Mouse (Mus musculus): Measurements from ENCODE around the gene Dock8. TPM values are rescaled to one million over a fixed set of nuclear protein-coding genes. Genes with fewer than 3 reads are reported as not detected.

The Dock8 gene
- polyA plus RNA-seq, 1 experiment from 2014 or later: 5.0 TPM

GRCm38 (mm10) chr19:25052355-25052754 lies 53.0 kb downstream of the Dock8 start:
- Histone ChIP-seq H3K4me1 (ENCODE audit: control insufficient read depth, insufficient read depth, low read length) (no peaks in the 10 kb centered on the region), H3K9me3 (ENCODE audit: control insufficient read depth, low read length) (no peaks in the 10 kb centered on the region), H3K4me2 (ENCODE audit: low read depth, low read length) (no peak overlapping the region), H3K9ac (ENCODE audit: low read depth, low read length) (no peak overlapping the region), H3K4me3 (ENCODE audit: low read length) (no peak overlapping the region), H3K27ac (ENCODE audit: low read length) (no peak overlapping the region), H3K36me3 (ENCODE audit: control insufficient read depth, insufficient read depth, low read length) (no peaks in the 10 kb centered on the region), H3K27me3 (replicated peaks; ENCODE audit: control insufficient read depth, insufficient read depth, low read length) (no peaks in the 10 kb centered on the region)
- ATAC-seq: no peak
- WGBS: 90% methylated on average over 7 of the region's 7 CpGs

GRCm38 (mm10) chr19:25053152-25053551 lies 53.8 kb downstream of the Dock8 start:
- Histone ChIP-seq H3K27me3 (replicated peaks; ENCODE audit: control insufficient read depth, insufficient read depth, low read length) (no peaks in the 10 kb centered on the region), H3K4me1 (ENCODE audit: control insufficient read depth, insufficient read depth, low read length) (no peaks in the 10 kb centered on the region), H3K9me3 (ENCODE audit: control insufficient read depth, low read length) (no peaks in the 10 kb centered on the region), H3K27ac (ENCODE audit: low read length) (no peak overlapping the region), H3K4me3 (ENCODE audit: low read length) (no peak overlapping the region), H3K4me2 (ENCODE audit: low read depth, low read length) (no peak overlapping the region), H3K9ac (ENCODE audit: low read depth, low read length) (no peak overlapping the region), H3K36me3 (ENCODE audit: control insufficient read depth, insufficient read depth, low read length) (no peaks in the 10 kb centered on the region)
- no peak for ATAC-seq
- WGBS: 83% methylated on average over 7 of the region's 7 CpGs

DNA sequence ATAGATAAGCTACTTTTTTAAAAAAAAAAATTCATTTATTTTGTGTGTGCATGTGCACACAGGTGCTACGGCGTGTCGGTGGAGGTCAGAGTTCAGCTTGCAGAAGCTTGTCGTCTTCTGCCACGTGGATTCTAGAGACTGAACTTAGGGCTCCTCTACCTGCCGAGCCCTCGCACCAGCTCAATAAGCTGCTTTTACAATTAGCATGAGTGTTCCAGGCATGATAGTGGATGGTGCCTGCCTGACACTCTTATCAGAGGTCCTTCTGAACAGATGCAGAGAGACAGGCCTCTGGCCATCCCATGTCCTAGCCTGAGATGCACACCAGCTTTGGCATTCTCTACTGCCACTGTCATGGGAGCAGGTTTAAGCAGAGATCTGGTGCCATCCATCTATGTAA lies 55.7 kb downstream of the Dock8 start:
- H3K4me2 ChIP-seq (ENCODE audit: low read depth, low read length): no peak overlapping the region
- H3K27ac ChIP-seq (ENCODE audit: low read length): no peak overlapping the region
- WGBS: 84% methylated on average over 7 of the region's 7 CpGs
- peaks cover under 1% of the 10 kb centered on the region; the same call in 1 of the 2 replicates for H3K4me1 ChIP-seq (ENCODE audit: control insufficient read depth, insufficient read depth, low read length)
- no peak overlapping the region for H3K4me3 ChIP-seq (ENCODE audit: low read length)
- no peak; the same call in 1 of the 2 replicates for ATAC-seq
- H3K9me3 ChIP-seq (ENCODE audit: control insufficient read depth, low read length): no peaks in the 10 kb centered on the region
- no peaks in the 10 kb centered on the region for H3K36me3 ChIP-seq (ENCODE audit: control insufficient read depth, insufficient read depth, low read length)
- H3K9ac ChIP-seq (ENCODE audit: low read depth, low read length): no peak overlapping the region
- no peaks in the 10 kb centered on the region for H3K27me3 ChIP-seq (replicated peaks; ENCODE audit: control insufficient read depth, insufficient read depth, low read length)

GRCm38 (mm10) chr19:25055559-25055958 lies 56.2 kb downstream of the Dock8 start:
- H3K4me1 ChIP-seq (ENCODE audit: control insufficient read depth, insufficient read depth, low read length): peaks cover 5% of the 10 kb centered on the region
- H3K4me2 ChIP-seq (ENCODE audit: low read depth, low read length): no peak overlapping the region
- no peak overlapping the region for H3K27ac ChIP-seq (ENCODE audit: low read length)
- no peaks in the 10 kb centered on the region for H3K36me3 ChIP-seq (ENCODE audit: control insufficient read depth, insufficient read depth, low read length)
- ATAC-seq: no peak
- 74% methylated on average over 7 of the region's 7 CpGs for WGBS
- H3K9ac ChIP-seq (ENCODE audit: low read depth, low read length): no peak overlapping the region
- H3K27me3 ChIP-seq (replicated peaks; ENCODE audit: control insufficient read depth, insufficient read depth, low read length): no peaks in the 10 kb centered on the region
- no peaks in the 10 kb centered on the region for H3K9me3 ChIP-seq (ENCODE audit: control insufficient read depth, low read length)
- no peak overlapping the region for H3K4me3 ChIP-seq (ENCODE audit: low read length)

- ATAC-seq: no peak
- Histone ChIP-seq H3K9me3 (ENCODE audit: control insufficient read depth, low read length) (no peaks in the 10 kb centered on the region), H3K9ac (ENCODE audit: low read depth, low read length) (no peak overlapping the region), H3K27ac (ENCODE audit: low read length) (no peak overlapping the region), H3K4me2 (ENCODE audit: low read depth, low read length) (no peak overlapping the region), H3K36me3 (ENCODE audit: control insufficient read depth, insufficient read depth, low read length) (no peaks in the 10 kb centered on the region), H3K4me3 (ENCODE audit: low read length) (no peak overlapping the region), H3K4me1 (ENCODE audit: control insufficient read depth, insufficient read depth, low read length) (peaks cover 5% of the 10 kb centered on the region), H3K27me3 (replicated peaks; ENCODE audit: control insufficient read depth, insufficient read depth, low read length) (no peaks in the 10 kb centered on the region)
- WGBS: 86% methylated on average over 10 of the region's 10 CpGs
Observed at GRCm38 (mm10) chr19:25056224-25056623, 56.9 kb downstream of the Dock8 start.

DNA sequence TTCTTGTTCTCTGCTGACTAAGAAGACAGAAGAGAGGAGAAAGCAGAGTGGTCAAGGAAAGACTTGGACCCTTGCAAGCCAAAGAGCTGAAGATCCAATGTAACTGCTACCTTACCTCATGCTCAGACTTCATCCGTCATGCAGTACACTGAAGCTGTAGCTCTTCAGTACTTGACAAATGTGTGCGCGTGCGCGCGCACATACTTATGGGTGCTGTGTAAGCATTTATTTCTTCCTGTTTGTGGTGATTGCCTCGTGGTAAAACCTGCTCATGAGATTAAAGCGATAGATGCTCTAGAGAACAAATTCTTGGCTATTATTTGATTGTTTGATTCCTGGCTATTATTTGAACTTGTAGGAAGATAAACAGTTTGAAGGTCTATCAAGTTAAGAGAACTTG lies 58.5 kb downstream of the Dock8 start:
- ATAC-seq: no peak
- 89% methylated on average over 8 of the region's 8 CpGs for WGBS
- Histone ChIP-seq H3K9ac (ENCODE audit: low read depth, low read length) (no peak overlapping the region), H3K27me3 (replicated peaks; ENCODE audit: control insufficient read depth, insufficient read depth, low read length) (no peaks in the 10 kb centered on the region), H3K4me1 (ENCODE audit: control insufficient read depth, insufficient read depth, low read length) (peaks cover 5% of the 10 kb centered on the region), H3K4me3 (ENCODE audit: low read length) (no peak overlapping the region), H3K27ac (ENCODE audit: low read length) (no peak overlapping the region), H3K4me2 (ENCODE audit: low read depth, low read length) (no peak overlapping the region), H3K9me3 (ENCODE audit: control insufficient read depth, low read length) (no peaks in the 10 kb centered on the region), H3K36me3 (ENCODE audit: control insufficient read depth, insufficient read depth, low read length) (no peaks in the 10 kb centered on the region)

DNA sequence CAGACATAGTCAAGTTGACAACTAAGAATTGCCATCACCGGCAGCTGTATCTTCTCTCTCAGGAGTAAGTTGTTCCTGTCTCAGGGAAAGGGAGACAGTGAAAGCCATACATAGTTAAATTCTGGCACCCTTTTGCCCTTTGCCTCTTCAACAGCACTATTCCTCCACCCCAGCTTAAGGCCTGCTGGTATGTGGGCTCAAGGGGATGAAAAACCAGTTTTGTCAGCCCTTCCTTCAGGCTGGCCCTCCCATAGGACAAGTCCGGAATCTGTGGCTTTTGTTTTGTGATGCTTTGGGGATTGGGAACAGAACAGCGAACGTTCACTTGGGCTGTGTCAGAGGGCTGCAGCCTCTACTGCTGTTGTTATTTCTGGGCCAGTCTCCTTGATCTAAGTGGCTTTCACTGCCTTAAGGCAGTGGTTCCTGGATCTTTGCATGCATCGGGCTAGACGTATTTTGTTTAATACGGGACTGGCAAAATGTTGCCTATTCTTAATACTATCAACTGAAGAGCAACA lies 60.6 kb downstream of the Dock8 start:
- WGBS: 56% methylated on average over 7 of the region's 7 CpGs
- peaks cover 5% of the 10 kb centered on the region for H3K4me1 ChIP-seq (ENCODE audit: control insufficient read depth, insufficient read depth, low read length)
- no peak for ATAC-seq
- H3K27ac ChIP-seq (ENCODE audit: low read length): no peak overlapping the region
- no peak overlapping the region for H3K9ac ChIP-seq (ENCODE audit: low read depth, low read length)
- H3K4me2 ChIP-seq (ENCODE audit: low read depth, low read length): no peak overlapping the region
- no peak overlapping the region for H3K4me3 ChIP-seq (ENCODE audit: low read length)
- H3K9me3 ChIP-seq (ENCODE audit: control insufficient read depth, low read length): no peaks in the 10 kb centered on the region
- no peaks in the 10 kb centered on the region for H3K36me3 ChIP-seq (ENCODE audit: control insufficient read depth, insufficient read depth, low read length)
- H3K27me3 ChIP-seq (replicated peaks; ENCODE audit: control insufficient read depth, insufficient read depth, low read length): no peaks in the 10 kb centered on the region

DNA sequence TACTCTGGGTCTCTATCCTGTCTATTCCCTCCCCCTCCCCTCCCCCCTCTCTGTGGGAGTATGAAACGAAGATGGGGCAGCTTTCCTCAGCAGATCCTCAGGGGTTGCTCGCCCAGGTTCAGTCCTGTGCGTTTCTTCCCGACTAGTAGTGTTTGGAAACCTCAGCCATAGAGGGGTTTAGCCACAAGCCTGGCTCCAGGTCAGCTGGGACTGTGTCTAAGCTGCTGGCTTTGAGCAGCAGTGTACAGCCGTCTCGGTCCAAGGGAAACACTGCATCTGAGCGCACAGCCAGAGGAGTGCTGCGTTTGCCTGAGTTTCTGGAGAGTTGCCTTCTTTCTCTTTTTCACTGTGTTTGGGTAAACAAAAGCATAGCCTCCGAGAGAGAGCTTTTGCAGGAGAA lies 61.0 kb downstream of the Dock8 start:
- H3K4me1 ChIP-seq (ENCODE audit: control insufficient read depth, insufficient read depth, low read length): peaks cover 5% of the 10 kb centered on the region
- 25% methylated on average over 9 of the region's 9 CpGs for WGBS
- no peak overlapping the region for H3K9ac ChIP-seq (ENCODE audit: low read depth, low read length)
- H3K27me3 ChIP-seq (replicated peaks; ENCODE audit: control insufficient read depth, insufficient read depth, low read length): no peaks in the 10 kb centered on the region
- no peak overlapping the region for H3K27ac ChIP-seq (ENCODE audit: low read length)
- ATAC-seq: peak; percentile 52; the same call in 1 of the 2 replicates
- no peaks in the 10 kb centered on the region for H3K36me3 ChIP-seq (ENCODE audit: control insufficient read depth, insufficient read depth, low read length)
- H3K4me2 ChIP-seq (ENCODE audit: low read depth, low read length): peak overlapping the region; percentile 13; the same call in 1 of the 2 replicates
- no peak overlapping the region for H3K4me3 ChIP-seq (ENCODE audit: low read length)
- H3K9me3 ChIP-seq (ENCODE audit: control insufficient read depth, low read length): no peaks in the 10 kb centered on the region

DNA sequence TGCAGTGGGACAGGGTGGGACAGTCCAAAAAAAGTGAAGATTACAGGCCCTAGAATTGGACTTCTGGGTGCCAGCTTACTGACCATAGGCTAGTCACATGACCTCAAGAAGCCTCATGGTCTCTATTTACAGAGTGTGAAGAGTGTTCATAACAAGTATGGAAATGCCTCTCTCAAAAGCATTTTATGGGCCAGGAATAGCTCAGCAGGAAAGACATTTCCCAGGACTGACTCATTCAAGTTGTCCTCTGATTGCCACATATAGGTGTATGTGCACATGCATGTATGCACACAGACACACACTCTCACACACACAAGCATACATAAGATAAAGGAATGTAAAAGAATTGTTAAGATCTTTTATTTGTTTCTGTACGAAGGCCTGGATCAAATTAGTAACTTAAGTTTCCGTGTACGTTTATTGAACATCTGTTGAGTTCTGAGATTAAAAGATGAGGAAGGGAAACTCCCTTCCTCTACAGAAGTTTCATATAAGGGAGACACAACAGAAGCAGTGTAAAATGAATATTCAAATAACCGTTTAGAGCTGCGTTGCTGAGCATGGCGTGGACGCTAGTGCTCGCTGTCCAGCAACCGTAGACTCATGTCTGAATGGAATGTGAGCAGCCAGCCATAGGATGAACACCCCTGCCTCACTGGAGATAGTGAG lies 63.0 kb downstream of the Dock8 start:
- Histone ChIP-seq H3K27me3 (replicated peaks; ENCODE audit: control insufficient read depth, insufficient read depth, low read length) (no peaks in the 10 kb centered on the region), H3K9me3 (ENCODE audit: control insufficient read depth, low read length) (no peaks in the 10 kb centered on the region), H3K4me3 (ENCODE audit: low read length) (no peak overlapping the region), H3K36me3 (ENCODE audit: control insufficient read depth, insufficient read depth, low read length) (no peaks in the 10 kb centered on the region), H3K9ac (ENCODE audit: low read depth, low read length) (no peak overlapping the region), H3K27ac (ENCODE audit: low read length) (no peak overlapping the region), H3K4me2 (ENCODE audit: low read depth, low read length) (no peak overlapping the region), H3K4me1 (ENCODE audit: control insufficient read depth, insufficient read depth, low read length) (peaks cover 5% of the 10 kb centered on the region)
- no peak for ATAC-seq
- WGBS: 87% methylated on average over 9 of the region's 9 CpGs

DNA sequence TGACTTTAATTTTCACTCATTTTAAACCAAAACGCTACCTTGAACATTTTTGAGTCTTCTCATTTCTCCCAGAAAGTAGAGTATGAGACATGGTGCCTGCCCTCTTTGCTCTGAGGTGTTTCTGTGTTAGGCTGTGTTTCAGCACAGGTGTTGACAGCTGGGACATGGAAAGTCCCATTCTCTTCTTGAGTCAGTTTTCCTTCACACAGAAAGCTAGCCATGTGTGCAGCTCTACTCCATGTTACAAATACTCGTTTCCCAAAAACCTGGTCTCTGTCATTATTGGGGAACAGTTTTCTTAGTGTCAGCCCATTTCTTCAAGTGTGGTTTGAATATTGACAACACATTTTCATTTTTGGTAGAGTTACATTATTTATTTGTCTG lies 63.5 kb downstream of the Dock8 start:
- Histone ChIP-seq H3K4me2 (ENCODE audit: low read depth, low read length) (no peak overlapping the region), H3K36me3 (ENCODE audit: control insufficient read depth, insufficient read depth, low read length) (no peaks in the 10 kb centered on the region), H3K9ac (ENCODE audit: low read depth, low read length) (no peak overlapping the region), H3K4me3 (ENCODE audit: low read length) (no peak overlapping the region), H3K4me1 (ENCODE audit: control insufficient read depth, insufficient read depth, low read length) (peaks cover 5% of the 10 kb centered on the region), H3K9me3 (ENCODE audit: control insufficient read depth, low read length) (no peaks in the 10 kb centered on the region), H3K27ac (ENCODE audit: low read length) (no peak overlapping the region), H3K27me3 (replicated peaks; ENCODE audit: control insufficient read depth, insufficient read depth, low read length) (no peaks in the 10 kb centered on the region)
- ATAC-seq: no peak
- 84% methylated on average over 2 of the region's 2 CpGs for WGBS
